Mouse (Mus musculus) cerebellum, postnatal 36 days (tissue): ENCODE measurements at regions not wholly inside any gene's neighbourhood (a gene's known extent, or its start where the extent isn't known, plus 50 kb on each side); places are given as distances from the start of the nearest gene placed in this dataset.
"Not testable (repeated sequence)": the region's sequence is repeated elsewhere in the genome, so short reads cannot be mapped to it uniquely, and the experiment has no call there.

Experiments used
- DNase-seq, 2 experiments: peaks; one replicate each; pipeline ENCODE4 v3.0.0; 2021 to 2022; ENCODE audit warnings: mixed read lengths in 2 of 2

GRCm38 (mm10) chr3:21627048-21627447 is 449.4 kb upstream of the Tbl1xr1 start:
- DNase-seq: not testable (repeated sequence)

GRCm38 (mm10) chr3:21633600-21634221 is 442.7 kb upstream of the Tbl1xr1 start:
- no peak for DNase-seq

GRCm38 (mm10) chr3:21634675-21635204 is 441.7 kb upstream of the Tbl1xr1 start:
- DNase-seq: no peak

- peak; percentile 35 to 57 for DNase-seq
These were observed 437.6 kb upstream of the Tbl1xr1 start for GRCm38 (mm10) chr3:21638886-21639285.

- DNase-seq: no peak
These were observed 436.9 kb upstream of the Tbl1xr1 start for GRCm38 (mm10) chr3:21639576-21639975.

GRCm38 (mm10) chr3:21644086-21644485 is 432.4 kb upstream of the Tbl1xr1 start:
- DNase-seq: peak; percentile 62 to 70

- DNase-seq: no peak
These were observed 431.2 kb upstream of the Tbl1xr1 start for GRCm38 (mm10) chr3:21645268-21645667.

DNA sequence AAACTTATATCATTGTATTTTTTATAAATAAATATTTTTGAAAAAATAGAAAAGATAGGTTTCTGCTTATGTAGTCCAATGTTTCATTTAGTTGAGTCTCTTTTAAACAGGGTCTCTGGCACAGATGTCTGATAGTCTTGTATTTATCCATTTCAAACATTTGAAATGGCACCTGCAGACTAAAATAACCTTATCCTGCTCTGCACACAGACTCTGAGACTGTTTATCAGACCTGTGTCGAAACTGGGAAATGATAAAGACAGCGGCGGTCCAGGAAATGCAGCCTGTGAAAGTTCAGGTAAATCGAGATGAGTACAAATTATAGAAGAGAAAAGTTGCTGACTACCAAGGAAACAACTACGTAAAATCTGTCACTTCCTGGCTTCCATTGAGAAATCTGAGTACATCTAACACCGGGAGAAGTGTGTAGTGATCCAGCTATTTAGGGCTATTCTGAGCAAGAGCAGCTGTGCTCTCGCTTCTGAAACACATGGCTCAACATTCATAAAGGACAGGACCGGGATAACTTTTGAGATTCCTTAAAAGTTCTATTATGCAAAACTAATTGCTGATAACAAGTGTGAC is 426.5 kb upstream of the Tbl1xr1 start:
- DNase-seq: no peak

DNA sequence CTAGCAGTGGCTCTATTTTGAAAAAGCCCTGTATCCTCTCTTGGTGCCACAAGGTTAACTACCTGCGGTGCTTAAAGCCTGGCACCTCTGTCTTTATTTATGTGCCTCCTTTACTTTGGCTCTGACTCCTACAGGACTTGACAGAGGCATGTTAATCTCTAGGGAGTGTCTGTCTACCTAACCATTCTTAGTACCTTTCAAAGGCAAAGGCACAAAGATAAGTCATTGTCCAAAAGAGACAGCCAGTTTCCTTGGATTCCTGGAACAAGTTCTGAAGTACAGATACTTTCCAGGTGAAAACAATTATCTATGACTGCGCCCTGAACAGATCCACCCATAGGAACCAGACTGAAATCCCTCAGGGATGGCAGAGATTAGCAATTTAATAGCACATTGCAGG is 421.2 kb upstream of the Tbl1xr1 start:
- DNase-seq: no peak

DNA sequence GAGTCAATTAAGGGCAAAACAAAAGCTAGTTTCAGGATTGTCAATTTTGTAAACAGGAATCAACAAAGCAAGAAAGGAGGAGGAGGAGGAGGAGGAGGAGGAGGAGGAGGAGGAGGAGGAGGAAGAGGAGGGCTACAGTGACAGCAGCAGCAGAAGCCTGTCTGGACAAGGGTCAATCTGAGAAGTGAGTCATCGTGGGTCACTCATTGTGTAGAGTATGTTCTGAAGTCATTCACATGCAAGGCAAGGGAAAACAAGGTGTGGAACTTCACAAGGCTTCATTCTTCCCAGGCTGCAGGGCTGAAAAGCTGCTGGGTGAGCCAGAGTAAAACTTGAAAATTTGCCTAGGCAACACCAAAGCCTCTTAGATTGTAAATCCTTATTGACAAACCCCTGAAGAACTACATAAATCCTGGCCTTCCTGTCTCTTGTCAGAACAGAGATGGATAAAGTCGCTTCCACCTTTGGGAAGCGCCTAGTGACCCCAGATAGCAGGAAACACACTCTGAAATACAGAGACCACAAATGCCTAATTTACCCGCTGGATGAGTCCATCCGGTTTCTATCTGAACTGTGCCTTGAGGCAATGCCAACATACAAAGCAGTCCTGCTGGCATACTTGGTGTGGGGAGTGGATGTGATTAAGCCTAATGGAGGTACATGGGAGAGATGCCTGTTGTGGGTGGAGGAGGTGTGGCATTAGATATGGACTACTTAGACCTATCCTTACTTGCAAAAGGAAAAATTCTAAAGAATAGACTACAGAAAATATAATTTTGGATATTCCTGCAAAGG is 408.9 kb upstream of the Tbl1xr1 start:
- DNase-seq: peak in 1 of 2 experiments; percentile 22

DNA sequence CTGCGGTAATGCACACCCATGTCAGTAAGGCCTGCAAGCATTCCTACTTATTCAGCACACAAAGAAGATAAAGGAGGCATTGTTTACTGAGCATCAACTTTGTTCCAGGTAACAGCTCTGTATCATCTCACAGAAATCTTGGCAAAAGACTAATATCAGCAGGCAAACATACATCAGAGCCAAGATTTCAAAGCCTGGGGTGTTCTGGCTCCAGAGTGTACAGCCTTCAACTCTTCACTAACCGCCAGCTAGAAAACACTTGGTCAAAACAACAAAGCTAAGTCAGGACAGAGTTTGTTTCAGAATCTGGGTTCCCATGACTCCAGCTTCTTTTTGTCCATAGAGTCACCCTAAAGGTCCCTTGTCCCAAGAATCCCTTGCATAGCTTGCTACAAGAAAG is 404.6 kb upstream of the Tbl1xr1 start:
- peak in 1 of 2 experiments; percentile 25 for DNase-seq

GRCm38 (mm10) chr3:21672492-21672891 is 404.0 kb upstream of the Tbl1xr1 start:
- no peak for DNase-seq

GRCm38 (mm10) chr3:21673466-21673865 is 403.0 kb upstream of the Tbl1xr1 start:
- no peak for DNase-seq

GRCm38 (mm10) chr3:21678265-21678664 is 398.2 kb upstream of the Tbl1xr1 start:
- no peak for DNase-seq

DNA sequence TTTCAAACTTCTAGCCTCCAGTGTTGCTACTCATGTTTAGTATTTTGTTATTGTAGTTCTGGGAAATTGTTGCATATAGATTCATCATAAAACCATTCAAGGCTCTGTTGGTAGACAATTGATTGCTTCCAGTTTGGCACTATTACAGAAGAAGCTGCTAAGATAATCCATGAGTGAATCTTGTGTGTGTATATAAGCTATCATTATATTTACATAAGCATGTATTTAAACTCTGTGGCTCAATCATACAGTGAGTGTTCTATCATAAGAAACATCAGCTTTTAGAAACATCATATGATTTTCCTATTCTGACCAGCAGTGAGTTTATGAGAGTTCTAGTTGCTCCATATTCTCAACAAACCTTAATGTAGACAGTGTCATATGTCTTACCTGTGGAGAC is 397.7 kb upstream of the Tbl1xr1 start:
- no peak for DNase-seq

- DNase-seq: not testable (repeated sequence)
These were observed 378.3 kb upstream of the Tbl1xr1 start for GRCm38 (mm10) chr3:21697980-21698672.

- DNase-seq: no peak
These were observed 376.9 kb upstream of the Tbl1xr1 start for GRCm38 (mm10) chr3:21699526-21699925.

- no peak for DNase-seq
These were observed 376.1 kb upstream of the Tbl1xr1 start for GRCm38 (mm10) chr3:21700326-21700725.

DNA sequence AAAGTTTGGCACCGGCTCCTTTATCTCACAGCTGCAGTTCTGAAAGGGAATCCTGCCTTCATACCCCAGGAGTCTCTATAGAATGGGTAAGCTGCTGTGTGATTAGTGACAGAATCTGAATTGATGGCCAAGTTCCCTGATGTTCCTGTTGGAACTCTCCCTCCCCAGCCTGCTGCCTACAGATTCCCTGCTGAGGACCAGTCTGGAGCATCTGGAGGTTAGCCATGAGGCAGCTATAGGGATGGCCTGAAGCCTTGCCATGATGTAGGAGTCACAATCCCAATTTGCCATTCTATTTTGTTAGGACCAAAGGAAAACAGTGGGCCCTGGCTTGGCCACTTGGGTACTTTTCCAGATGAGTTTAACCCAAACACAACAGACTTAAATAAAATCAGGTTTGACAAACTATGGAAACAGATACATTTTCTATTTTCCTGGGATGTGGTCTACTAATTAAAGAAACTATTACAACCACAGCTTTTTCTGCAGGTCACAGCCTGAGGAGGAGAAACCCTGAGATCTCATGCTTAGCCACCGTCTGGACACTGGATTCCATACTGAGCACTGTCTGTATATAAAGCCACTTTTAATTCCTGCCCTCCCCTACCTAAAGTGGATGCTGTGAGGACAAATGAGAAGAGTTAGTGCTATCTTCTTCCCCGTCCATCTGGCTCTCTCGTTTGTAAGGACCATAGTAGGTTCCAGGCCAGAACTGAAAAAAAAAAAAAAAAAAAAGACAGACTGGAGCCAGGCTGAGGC is 349.5 kb upstream of the Tbl1xr1 start:
- peak; percentile 80 to 85 for DNase-seq

DNA sequence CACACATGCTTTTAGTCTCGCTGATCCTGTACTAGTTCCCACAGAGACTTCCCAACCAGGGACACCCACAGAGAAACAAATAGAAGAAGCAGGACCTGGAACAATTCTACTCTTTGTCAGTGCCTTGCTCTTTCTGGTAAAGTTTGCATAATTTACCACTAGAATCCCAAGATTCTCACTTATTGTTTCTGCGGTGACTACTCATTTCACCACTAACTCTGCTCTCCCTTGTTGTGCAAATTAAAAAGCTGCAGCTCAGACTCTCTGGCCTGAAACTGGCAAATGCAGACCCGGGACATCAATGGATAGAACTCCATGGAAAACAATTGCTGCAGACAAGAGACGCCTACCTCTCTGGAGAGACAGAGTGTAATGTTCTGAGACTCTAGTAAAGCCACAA is 348.4 kb upstream of the Tbl1xr1 start:
- DNase-seq: no peak

DNA sequence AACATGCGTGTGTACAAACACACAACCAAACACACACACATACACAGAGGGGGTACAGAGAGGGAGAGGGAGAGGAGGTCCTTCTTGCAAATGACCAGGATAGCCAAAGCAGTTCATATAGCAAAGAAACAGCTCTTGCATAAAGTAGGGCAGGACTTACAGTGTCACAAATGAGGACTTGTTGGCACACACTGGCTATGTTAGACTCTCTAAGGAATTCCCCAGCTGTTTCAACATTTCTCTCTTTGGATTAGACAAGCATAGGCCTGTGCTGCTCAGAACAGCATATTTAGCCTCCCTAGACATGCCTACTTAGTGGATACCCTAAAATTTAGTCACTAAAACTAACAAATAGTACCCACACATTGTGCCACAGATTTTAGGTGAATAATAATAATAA is 347.1 kb upstream of the Tbl1xr1 start:
- DNase-seq: no peak

- DNase-seq: not testable (repeated sequence)
These were observed 340.8 kb upstream of the Tbl1xr1 start for GRCm38 (mm10) chr3:21735688-21736087.
